Mouse (Mus musculus) naive thymus-derived CD4-positive, alpha-beta T cell, adult 2 months (primary cell): ENCODE data around the gene Slc25a28.

ENCODE experiments used
- DNase-seq: peaks from one replicate; pipeline ENCODE4 v3.0.0-alpha.2; 2011; ENCODE audit warnings: low read depth

Gene Slc25a28

DNA sequence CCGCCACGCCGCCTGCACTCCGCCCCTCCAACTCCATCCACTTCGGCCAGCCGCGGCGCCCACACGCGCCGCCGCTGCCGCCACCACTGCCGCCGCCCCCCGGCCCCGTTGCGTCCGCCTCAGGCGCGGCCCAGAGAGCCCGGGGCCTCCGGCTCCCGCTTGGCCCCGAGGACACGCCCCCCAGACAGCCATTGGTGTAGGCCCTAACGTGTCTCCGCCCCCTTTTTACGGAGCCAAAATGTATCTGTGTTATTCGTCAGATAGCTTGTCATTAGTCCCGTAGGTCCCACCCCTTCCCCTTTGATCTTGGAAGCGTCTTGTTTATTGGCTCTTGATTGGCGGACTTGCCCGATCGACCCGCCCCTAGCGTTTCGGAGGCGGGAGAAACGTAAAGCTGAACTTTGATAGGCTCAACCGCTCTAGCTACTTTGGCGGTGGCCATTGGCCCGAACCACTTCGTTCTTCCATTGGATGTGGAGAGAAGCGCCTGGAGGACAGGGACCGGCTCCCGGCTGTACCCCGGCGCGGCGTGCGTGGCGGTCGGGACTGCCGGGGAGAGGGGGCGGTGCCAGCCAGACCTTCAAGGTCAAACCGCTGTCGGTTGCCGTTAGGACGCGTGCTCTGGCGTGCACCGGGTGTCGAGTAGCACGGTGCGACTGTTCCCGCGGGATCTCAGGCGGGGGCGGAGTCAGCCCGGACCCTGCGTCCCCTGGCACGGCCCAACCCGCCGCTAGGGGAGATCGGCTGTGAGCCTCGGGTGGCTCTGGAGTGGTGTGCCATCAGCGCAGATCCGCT is at the start of gene Slc25a28:
Gene Slc25a28, minus strand, starts transcription at position 152 of the 795 bp plus-strand sequence.
- DNase-seq = peak; percentile 99

DNA sequence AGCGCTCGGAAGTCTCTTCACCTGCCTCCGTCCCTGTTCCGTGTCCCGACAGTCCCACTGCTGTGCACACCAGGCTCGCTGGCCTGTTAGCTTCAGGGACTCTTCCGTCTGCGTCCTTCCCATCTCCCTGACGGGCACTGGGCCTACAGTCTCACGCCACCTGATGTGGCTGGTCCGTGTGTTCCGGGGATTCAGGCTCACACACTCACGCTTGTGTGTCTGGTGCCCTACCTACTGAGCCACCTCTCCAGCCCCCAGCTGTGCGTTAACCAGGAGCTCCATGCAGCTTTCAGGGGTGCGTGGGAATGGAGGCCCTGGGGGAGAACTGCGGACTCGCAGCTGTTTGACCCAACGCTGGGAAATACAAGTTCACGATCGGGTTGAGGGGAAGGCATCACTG is 49.5 kb upstream of the Slc25a28 start:
- DNase-seq = no peak

- no peak for DNase-seq
Measured at GRCm38 (mm10) chr19:43723501-43723900, 48.8 kb upstream of the Slc25a28 start.

- peak; percentile 36 for DNase-seq
Measured at GRCm38 (mm10) chr19:43722891-43723290, 48.2 kb upstream of the Slc25a28 start.

DNA sequence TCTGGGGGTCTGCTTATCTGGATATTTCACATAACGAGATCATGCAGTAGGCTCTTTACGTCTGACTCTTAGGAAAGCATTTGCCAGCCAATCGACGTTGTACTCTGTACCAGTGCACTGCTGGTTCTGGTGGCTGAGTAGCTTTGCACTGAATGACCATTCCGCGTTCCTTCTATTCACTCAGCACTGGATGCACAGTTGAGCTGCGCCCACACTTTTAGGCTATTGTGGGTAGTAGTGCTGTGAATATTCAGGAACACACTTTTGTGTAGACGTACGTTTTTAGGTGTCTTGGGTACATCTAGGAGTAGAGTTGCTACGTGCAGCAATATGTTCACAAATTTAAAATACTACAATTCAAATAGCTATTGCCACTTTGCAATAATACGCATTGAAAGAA is 45.4 kb upstream of the Slc25a28 start:
- DNase-seq = no peak

DNA sequence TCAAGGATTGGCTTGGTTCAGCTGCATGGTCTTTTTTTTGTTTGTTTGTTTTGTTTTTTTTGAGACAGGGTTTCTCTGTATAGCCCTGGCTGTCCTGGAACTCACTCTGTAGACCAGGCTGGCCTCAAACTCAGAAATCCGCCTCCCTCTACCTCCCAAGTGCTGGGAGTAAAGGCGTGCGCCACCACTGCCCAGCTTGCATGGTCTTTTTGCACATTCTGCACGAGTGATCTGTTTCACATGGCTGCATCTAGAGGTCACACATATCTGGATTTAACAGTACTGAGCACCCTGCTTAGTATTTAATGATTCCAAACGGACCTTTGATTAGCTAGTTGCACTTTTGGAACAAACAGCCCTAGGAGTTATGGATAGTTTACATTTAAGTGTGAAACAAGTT is 37.3 kb upstream of the Slc25a28 start:
- no peak for DNase-seq

GRCm38 (mm10) chr19:43711159-43711916 is 36.7 kb upstream of the Slc25a28 start:
- DNase-seq = peak; percentile 42

GRCm38 (mm10) chr19:43709317-43709716 is 34.6 kb upstream of the Slc25a28 start:
- DNase-seq = no peak

DNA sequence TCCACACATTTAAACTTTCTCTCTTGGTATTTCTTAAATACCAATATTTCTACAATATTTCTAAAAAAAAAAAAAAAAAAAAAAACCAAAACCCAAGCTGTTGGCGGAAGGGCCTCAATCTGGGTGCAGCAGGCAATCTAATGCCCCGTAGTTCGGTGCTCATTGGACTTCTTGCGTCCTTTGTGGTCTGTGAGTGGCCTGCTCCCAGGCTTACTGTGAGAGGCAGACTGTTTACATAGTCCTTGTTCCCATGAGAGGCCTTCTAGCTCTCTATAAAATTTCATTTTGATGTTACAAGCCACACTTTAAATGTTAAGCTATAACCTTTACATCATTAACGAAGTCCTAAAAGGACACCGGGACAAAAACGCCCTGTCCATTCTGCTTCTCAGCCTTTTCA is 33.5 kb upstream of the Slc25a28 start:
- no peak for DNase-seq

DNA sequence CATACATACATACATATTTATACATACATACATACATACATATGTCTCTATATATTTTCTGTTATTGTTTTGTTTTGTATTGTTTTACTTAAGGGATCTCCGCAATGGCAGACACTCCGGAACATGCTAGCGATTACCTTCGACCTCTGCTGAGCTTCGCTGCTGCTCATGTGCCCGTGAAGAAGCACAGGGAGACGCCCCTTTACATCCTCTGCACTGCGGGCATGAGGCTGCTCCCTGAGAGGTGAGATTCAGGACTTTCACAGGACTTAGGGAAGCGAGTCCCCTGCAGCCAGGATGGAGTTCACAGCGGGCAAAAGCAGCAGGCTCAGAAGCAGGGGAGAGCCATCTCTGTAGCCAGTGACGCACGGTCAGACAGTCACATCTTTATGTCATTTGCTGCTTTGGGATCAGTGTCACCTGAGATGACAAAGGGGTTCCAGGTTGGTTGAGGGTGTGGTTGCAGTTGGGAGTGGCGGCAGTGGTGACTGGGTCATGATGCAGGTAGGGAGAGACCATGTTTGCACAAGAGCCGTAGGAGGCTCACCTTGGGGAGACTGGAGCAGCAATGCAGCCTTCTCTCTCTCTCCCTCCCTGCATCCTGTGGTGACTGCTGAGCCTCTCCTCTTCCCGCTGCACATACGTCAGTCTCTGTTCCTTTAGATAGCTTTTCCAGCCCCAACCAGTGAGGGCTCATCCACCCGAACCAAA is 30.3 kb upstream of the Slc25a28 start:
- no peak for DNase-seq

- no peak for DNase-seq
Measured at GRCm38 (mm10) chr19:43704211-43704610, 29.5 kb upstream of the Slc25a28 start.

DNA sequence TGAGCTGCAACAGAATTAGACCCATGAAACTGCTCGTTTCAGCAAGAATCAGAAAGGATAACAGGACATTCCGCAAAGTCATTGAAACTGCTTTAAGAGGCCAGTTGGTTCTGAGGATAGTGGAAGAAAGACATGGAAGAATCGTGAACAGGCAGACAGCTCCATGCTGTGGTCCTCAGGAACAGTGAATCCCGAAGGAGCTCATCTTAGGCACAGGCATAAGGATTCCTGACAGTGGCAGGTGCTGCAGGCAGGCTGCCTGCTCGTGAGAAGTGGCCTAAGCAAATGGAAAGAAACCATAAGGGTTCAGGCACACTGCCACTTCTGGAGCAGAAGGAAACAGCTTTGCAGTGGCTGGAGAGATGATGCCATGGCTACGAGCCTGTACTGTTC is 25.1 kb upstream of the Slc25a28 start:
- no peak for DNase-seq

DNA sequence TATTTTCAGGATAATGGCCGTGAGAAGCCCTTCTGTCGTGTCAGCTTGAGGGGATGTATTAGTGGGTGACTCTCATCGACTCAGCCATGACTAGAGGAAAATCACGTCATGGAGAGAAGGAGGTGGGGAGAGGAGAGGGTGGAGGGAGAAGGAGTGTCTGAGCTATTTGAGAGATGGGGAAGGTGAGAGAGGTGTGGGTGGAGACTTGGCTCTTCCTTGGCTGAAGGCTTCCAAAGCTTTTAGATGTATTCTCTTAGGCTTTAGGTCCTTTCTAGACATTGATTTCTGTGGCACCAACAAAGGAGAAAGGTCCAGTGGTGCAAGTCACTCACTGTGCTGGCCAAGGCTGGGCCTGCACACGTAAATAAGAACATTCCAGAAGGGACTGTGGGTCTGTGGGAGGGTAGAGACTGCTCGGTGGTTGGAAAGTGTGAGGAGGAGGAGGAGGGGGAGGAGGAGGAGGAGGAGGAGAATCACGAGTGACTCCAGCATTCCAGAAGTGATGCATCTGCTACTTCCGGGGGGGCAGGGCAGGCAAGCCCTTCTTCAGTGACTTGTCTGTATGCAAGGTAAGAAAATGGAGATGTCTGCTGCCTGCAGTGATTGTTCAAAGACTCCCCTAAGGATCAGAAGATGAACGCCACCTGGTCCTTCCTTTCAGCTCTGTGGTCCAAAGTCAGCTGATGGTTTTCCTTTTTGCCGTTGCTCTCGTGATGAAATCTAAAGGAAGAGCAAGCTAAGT is 24.5 kb upstream of the Slc25a28 start:
- no peak for DNase-seq

DNA sequence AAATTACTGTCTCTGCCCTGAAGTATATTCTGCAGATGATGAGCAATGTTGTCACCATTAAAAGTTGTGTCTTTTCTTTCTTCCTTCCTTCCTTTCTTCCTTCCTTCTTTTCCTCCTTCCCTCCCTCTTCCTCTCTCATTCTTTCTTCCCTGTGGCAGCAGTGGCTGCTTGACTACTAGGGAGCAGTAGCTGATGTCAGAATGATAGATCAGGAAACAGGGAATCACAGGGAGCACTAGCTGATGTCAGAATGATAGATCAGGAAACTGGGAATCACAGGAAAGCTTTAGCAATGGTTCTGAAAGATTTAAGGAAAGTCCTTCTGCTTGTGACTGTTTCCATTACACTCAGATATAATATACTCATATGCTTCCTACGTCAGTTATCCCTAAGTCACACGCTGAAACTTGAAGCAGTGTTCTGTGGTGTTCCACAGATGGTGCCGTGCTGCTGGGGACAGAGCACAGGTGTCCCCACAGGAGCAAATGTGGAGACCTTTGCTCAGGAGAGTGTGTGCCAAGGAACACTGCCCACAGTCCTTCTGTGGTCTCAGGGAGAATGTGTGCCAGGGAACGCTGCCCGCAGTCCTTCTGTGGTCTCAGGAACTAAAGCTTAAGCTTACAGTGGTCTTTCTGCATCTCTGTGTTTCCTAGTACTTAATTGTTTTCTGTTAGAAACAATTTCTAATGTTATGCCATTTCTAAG is 23.1 kb upstream of the Slc25a28 start:
- no peak for DNase-seq

GRCm38 (mm10) chr19:43695514-43695964 is 20.9 kb upstream of the Slc25a28 start:
- no peak for DNase-seq

DNA sequence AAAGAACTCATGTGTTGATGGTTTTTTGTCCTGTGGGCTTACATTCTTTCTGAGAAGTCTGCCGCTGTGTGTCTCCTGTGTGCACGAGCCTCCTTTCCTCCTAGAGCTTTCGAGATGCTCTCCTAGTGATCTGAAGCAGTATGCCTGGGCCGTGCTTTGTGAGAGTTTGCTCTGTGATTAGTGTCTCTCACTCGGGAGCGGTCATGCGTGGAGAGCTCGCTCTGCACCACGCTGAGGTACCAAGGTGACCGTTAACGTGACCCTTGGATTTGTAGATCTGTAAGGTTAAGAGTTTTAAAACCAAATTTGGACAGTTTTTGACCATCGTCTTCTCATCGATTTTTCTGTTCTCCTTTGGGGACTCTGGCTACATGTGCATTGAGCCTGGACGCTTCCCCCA is 18.1 kb upstream of the Slc25a28 start:
- DNase-seq = no peak

- peak; percentile 93 for DNase-seq
Measured at GRCm38 (mm10) chr19:43689419-43690246, 15.0 kb upstream of the Slc25a28 start, which contains the start of gene Entpd7. Gene Entpd7 (plus strand): TSS chr19:43689672.

DNA sequence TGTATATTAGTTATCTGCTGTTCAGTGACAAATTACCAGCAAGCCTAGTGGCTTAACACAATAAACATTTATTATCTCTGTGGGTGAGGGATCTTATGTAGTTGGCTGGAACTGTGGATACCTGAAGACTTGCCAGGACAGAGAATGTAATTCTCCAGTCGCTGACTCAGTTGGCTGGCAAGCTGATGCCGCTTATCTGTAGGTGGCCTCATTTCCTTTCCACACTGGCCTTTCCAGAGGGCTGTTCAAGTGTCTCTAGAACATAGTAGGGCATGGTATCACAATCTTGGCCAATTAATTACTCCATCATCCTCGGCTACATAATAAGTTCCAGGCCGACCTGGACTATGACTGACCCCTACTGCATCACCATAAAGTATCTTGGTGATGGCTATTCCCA is 6.9 kb upstream of the Slc25a28 start:
- DNase-seq = no peak

DNA sequence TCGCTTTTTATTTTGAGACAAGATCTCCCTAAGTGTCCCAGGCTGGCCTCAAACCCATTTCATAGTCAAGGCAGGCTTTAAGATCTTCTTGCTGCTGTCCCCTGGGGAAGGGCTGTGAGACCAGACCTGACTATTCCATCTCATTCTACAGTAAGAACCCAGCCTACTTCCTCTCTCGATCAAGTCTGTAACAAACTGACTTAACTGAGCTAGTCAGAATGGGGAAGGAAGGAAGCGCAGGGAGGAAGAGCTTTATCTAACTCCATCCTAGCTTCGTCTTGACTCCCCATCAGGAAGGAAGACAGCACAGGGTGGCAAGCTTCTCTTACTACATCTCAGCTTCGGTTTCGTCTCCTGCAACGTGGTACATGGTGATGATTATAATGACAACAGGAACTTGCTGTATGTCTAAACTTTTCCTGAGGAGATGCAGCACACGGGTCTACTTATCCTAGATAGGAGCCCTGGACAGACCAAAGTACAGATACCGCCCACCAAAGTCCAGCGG is 4.8 kb upstream of the Slc25a28 start:
- peak; percentile 26 for DNase-seq

DNA sequence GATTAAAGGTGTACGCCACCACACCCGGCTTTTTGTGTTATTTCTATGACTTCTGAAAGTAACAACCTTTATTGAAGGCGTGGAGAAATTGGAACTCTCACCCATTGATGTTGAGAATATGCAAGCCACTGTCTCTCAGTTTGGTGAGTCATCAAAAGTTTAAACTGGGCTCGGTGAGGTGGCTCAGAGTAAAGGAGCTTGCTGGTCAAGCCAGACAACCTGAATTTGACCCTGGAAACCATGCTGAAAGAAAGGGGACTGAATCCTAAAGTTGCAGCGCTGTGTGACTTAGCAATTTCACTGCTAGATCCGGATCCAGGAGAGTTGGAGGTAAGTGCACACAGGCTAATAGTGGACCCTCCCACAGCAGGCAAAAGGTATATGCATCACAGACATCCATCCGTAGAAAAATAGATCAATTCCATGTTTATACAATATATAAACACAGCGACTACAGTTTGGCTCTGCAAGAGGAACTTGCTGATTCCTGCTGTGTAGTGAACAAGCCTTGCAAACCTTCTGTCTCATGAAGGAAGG is 3.9 kb upstream of the Slc25a28 start:
- no peak for DNase-seq
